Mouse (Mus musculus): ENCODE results near the gene Epb41l5. TPM values are rescaled to one million over a fixed set of nuclear protein-coding genes. Genes with fewer than 3 reads are reported as not detected.

The Epb41l5 gene
- polyA plus RNA-seq, 1 experiment: 28.0 TPM

DNA sequence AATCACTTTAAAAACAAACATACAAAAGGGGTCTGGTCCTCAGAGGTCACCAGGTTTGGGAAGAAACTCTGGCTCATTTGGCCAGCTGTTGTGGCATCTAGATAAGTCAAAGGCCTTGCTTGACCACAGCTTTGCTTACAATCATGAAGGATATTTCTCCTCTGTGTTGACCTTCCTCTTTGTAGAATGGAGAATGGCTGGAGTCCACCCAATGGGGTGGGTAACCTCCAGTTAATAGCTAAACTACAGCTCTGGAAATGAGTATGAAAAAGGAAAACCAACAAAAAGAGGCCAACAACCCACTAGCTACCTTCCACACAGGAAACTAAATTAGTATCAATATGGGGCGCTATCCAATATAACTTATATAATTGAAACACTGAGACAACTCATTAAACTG, 97.1 kb downstream of the Epb41l5 start:
- no peak overlapping the region for H3K4me3 ChIP-seq (replicated peaks; ENCODE audit: extremely low read depth, low read depth, low read length)
- H3K4me1 ChIP-seq (ENCODE audit: control insufficient read depth, insufficient read depth, low read length): no peaks in the 10 kb centered on the region
- TF ChIP-seq POLR2A (IDR thresholded peaks at IDR 0.05; ENCODE audit: borderline replicate concordance, extremely low read depth, low read depth, low read length): no peak
- TF ChIP-seq CTCF (IDR thresholded peaks at IDR 0.05; ENCODE audit: insufficient read depth, low read length): no peak
- 95% methylated on average over 1 of the region's 1 CpGs for WGBS
- DNase-seq: no peak

DNA sequence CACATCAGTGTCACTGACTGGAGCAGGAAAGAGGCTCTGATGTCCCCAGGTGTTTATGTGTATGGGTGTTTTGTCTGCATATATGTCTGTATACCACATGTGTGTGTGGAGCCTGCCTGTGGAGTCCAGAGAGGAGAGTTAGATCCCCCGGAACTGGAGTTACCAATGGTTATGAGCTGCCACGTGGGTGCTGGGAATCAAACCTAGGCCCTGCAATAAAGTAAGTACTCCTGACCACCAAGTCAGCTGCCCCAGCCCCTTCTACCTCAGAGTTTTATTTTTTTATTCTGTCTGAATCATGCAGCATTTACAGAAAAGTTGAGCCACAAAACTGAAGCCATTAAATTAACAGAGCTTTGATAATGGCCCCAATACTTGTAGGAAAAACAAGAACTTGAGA, 98.7 kb downstream of the Epb41l5 start:
- H3K4me3 ChIP-seq (replicated peaks; ENCODE audit: extremely low read depth, low read depth, low read length): no peak overlapping the region
- TF ChIP-seq POLR2A (IDR thresholded peaks at IDR 0.05; ENCODE audit: borderline replicate concordance, extremely low read depth, low read depth, low read length): no peak
- 95% methylated on average over 2 of the region's 2 CpGs for WGBS
- H3K4me1 ChIP-seq (ENCODE audit: control insufficient read depth, insufficient read depth, low read length): no peaks in the 10 kb centered on the region
- no peak for DNase-seq

DNA sequence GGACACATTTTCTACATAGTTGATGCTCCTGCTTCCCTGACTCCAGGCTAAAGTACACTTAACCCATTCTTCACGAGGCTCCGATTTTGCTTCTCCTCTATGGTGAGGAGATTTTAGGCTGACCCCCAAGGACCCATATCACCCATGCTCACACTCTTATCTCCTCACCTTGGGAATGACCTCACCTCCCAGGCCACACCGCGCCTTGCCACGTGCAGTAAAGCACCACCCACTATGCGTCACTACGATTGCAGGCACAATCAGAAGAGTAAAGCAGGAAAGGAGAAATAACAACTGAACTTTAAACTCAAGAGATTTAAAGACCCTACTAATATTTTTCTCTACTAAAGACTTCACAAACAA, 99.5 kb downstream of the Epb41l5 start:
- WGBS: 84% methylated on average over 7 of the region's 7 CpGs
- TF ChIP-seq POLR2A (IDR thresholded peaks at IDR 0.05; ENCODE audit: borderline replicate concordance, extremely low read depth, low read depth, low read length) (no peak), CTCF (IDR thresholded peaks at IDR 0.05; ENCODE audit: insufficient read depth, low read length) (no peak)
- DNase-seq: no peak

DNA sequence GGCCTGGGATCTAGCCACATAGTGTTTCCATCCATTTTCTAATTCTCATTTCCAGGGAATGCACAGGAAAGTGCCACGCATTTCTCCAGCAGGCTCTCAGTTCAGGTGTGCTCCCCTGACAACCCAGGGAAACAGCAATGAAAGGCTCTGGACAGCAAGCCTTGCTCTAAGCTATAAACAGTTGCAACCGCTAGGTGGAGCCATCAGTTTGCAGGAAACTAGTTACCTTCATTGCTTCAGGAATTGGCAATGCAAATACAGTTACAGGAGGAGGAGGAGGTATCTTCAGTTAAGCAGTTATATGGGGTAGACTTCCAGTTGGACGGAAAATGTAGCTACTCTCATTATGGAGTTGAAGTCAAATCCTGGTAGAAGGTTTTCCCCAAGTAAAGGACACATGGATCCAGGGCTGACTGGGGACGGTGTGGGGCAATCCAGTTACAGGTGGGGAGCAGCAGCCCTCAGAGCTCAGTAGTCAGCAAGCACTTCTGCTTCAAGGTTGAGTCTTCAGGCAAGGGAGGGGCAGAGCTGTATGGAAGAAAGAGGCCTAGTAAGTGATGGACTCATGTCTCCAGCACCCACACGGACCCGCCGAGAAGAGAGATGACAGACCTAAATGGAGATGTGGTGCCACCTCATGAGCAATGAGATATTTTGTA, 100.0 kb downstream of the Epb41l5 start:
- 65% methylated on average over 7 of the region's 7 CpGs for WGBS
- TF ChIP-seq CTCF (IDR thresholded peaks at IDR 0.05; ENCODE audit: insufficient read depth, low read length): peak; percentile 57
- TF ChIP-seq POLR2A (IDR thresholded peaks at IDR 0.05; ENCODE audit: borderline replicate concordance, extremely low read depth, low read depth, low read length): no peak

More for the DNA sequence above, 99.5 kb downstream of the Epb41l5 start:
- no peak overlapping the region for H3K4me3 ChIP-seq (replicated peaks; ENCODE audit: extremely low read depth, low read depth, low read length)
- no peaks in the 10 kb centered on the region for H3K4me1 ChIP-seq (ENCODE audit: control insufficient read depth, insufficient read depth, low read length)

DNA sequence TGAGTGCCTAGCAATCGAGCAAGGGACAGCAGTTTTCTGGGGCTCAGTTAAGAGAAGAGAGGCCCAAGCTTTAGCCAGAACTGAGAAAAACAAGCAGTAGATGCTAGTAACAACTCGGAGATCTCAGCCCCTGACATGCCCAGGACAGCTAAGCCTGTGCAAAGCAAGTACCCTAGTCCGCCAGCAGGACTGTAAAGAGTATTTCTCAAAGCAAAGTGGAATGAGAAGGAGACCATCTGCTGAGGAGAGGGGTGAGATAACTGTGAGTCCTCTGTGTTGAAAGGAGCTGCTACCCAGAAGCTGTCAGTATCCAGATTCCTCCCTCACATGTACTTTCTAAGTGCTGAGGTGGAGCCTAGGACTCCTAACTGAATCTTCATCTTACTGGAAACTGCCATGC, 102.3 kb downstream of the Epb41l5 start:
- DNase-seq: no peak
- H3K4me1 ChIP-seq (ENCODE audit: control insufficient read depth, insufficient read depth, low read length): peaks cover 2% of the 10 kb centered on the region; the same call in 1 of the 2 replicates
- 80% methylated on average over 3 of the region's 3 CpGs for WGBS
- no peak overlapping the region for H3K4me3 ChIP-seq (replicated peaks; ENCODE audit: extremely low read depth, low read depth, low read length)
- no peak for TF ChIP-seq CTCF (IDR thresholded peaks at IDR 0.05; ENCODE audit: insufficient read depth, low read length)
- TF ChIP-seq POLR2A (IDR thresholded peaks at IDR 0.05; ENCODE audit: borderline replicate concordance, extremely low read depth, low read depth, low read length): no peak

More for the DNA sequence above, 100.0 kb downstream of the Epb41l5 start:
- Histone ChIP-seq H3K4me3 (replicated peaks; ENCODE audit: extremely low read depth, low read depth, low read length) (no peak overlapping the region), H3K4me1 (ENCODE audit: control insufficient read depth, insufficient read depth, low read length) (no peaks in the 10 kb centered on the region)
- peak; percentile 74 for DNase-seq

DNA sequence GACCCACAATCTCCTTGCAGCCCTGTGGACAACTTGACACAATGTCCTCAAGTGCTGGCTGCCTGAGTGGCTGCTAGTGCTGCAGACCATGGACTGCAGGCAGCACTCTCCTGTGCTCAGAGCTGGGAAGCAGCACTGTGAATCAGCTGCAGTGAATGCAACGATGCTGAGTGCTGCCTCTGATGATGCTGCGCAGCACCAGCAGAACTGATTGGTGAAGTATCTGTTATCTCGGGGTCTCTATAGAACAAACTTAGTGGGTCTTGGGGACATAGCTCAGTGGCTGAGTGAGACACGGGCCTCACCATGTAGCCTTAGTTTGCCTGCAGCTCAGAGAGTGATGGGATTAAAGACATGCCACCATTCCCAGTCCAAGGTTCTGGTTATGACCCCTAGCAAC, 103.1 kb downstream of the Epb41l5 start:
- peaks cover 2% of the 10 kb centered on the region; the same call in 1 of the 2 replicates for H3K4me1 ChIP-seq (ENCODE audit: control insufficient read depth, insufficient read depth, low read length)
- H3K4me3 ChIP-seq (replicated peaks; ENCODE audit: extremely low read depth, low read depth, low read length): no peak overlapping the region
- no peak for TF ChIP-seq CTCF (IDR thresholded peaks at IDR 0.05; ENCODE audit: insufficient read depth, low read length)
- TF ChIP-seq POLR2A (IDR thresholded peaks at IDR 0.05; ENCODE audit: borderline replicate concordance, extremely low read depth, low read depth, low read length): no peak
- 82% methylated on average over 4 of the region's 4 CpGs for WGBS
- DNase-seq: no peak

DNA sequence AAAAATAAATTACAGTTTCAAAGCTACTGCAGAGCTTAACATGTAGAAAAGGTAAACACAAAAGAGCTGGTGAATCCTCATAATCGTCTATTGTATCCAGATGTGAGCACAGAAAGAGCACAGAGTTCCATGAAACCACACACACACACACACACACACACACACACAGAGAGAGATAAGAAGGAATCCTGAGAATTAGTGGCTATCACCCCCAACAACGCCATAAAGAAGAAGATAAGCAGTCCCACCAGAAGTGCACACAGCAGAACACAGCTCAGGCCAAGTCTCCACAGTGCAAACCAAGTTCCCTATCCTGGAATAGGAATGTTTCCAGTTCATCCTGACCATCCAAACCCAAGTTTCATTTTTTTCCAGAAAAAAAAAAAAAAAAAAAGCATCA, 103.6 kb downstream of the Epb41l5 start:
- TF ChIP-seq CTCF (IDR thresholded peaks at IDR 0.05; ENCODE audit: insufficient read depth, low read length) (no peak), POLR2A (IDR thresholded peaks at IDR 0.05; ENCODE audit: borderline replicate concordance, extremely low read depth, low read depth, low read length) (no peak)
- DNase-seq: no peak
- peaks cover 2% of the 10 kb centered on the region; the same call in 1 of the 2 replicates for H3K4me1 ChIP-seq (ENCODE audit: control insufficient read depth, insufficient read depth, low read length)
- WGBS: 50% methylated on average over 2 of the region's 2 CpGs
- H3K4me3 ChIP-seq (replicated peaks; ENCODE audit: extremely low read depth, low read depth, low read length): no peak overlapping the region

DNA sequence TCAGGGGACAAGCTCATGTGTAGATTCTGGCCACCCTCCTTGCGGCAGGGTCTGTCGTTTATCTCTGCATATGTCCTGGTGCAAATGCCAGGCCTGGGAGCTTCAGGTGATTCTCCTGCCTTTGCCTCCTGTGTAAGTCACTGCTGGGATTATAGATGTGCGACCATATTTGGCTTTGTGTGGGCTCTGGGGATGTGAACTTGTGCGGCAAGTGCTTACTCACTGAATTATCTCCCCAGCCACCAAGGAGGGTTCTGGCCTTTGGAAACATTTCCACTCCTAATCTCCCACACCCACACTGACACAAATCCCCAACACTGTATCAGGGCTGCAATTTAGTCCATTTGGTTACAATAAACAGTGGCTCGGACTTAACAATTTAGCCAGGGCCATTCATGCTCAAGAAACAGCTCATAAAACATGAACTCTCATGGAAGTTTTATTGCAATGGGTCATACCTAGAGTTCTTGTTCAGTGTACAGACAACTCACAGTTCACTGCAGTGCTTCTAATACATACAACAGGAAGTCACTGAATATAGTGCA, 104.1 kb downstream of the Epb41l5 start:
- no peak for TF ChIP-seq CTCF (IDR thresholded peaks at IDR 0.05; ENCODE audit: insufficient read depth, low read length)
- no peak for TF ChIP-seq POLR2A (IDR thresholded peaks at IDR 0.05; ENCODE audit: borderline replicate concordance, extremely low read depth, low read depth, low read length)
- Histone ChIP-seq H3K4me1 (ENCODE audit: control insufficient read depth, insufficient read depth, low read length) (peaks cover 2% of the 10 kb centered on the region; the same call in 1 of the 2 replicates), H3K4me3 (replicated peaks; ENCODE audit: extremely low read depth, low read depth, low read length) (no peak overlapping the region)
- 81% methylated on average over 5 of the region's 5 CpGs for WGBS
- DNase-seq: no peak

DNA sequence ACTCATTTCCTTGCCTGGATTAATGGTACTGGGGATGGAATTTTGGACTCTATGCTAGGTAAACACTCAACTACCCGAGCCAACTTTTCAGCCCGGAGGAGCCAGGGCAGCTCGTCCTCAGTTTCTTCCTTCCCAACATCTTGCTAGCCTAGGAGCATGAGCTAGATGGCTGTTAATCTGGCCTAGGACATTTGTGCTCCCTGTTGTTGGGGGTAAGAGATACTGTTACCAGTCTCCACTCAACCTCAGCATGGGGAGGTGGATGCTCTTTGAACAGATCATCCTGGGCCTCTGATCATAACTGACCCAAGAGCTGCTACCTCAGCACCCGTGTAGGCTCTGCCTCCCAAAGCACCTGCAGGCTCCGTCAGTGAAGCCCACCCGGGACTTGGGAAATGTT, 105.5 kb downstream of the Epb41l5 start:
- H3K4me3 ChIP-seq (replicated peaks; ENCODE audit: extremely low read depth, low read depth, low read length): no peak overlapping the region
- TF ChIP-seq POLR2A (IDR thresholded peaks at IDR 0.05; ENCODE audit: borderline replicate concordance, extremely low read depth, low read depth, low read length) (no peak), CTCF (IDR thresholded peaks at IDR 0.05; ENCODE audit: insufficient read depth, low read length) (no peak)
- WGBS: 70% methylated on average over 6 of the region's 6 CpGs
- peaks cover 2% of the 10 kb centered on the region; the same call in 1 of the 2 replicates for H3K4me1 ChIP-seq (ENCODE audit: control insufficient read depth, insufficient read depth, low read length)
- no peak for DNase-seq

DNA sequence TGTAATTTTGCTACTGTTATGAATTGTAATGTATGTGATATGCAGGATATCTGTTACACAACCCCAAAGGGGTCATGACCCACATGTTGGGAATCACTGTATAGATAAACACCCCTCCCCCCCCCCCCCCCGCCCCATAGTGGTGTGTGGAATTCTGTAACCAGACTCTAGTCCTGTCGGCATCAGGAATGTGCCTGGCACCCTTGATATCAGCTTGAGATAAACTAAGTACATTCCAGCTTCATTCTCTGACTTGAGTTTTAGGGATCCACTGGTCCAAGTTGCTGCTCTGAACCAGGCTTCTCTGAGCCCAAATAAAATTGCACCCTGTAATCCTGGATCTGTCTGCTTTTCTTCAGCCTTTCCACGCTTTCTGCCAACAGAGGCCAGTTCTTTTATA, 107.2 kb downstream of the Epb41l5 start:
- TF ChIP-seq CTCF (IDR thresholded peaks at IDR 0.05; ENCODE audit: insufficient read depth, low read length) (no peak), POLR2A (IDR thresholded peaks at IDR 0.05; ENCODE audit: borderline replicate concordance, extremely low read depth, low read depth, low read length) (no peak)
- Histone ChIP-seq H3K4me1 (ENCODE audit: control insufficient read depth, insufficient read depth, low read length) (peaks cover 2% of the 10 kb centered on the region; the same call in 1 of the 2 replicates), H3K4me3 (replicated peaks; ENCODE audit: extremely low read depth, low read depth, low read length) (no peak overlapping the region)
- no peak for DNase-seq
- 68% methylated on average over 3 of the region's 3 CpGs for WGBS

Measured in lung, adult 2 months (tissue).